Mouse (Mus musculus) CH12.LX (cell line): ENCODE measurements around the gene Defb45.

ENCODE experiments used
- MAFK ChIP-seq: IDR thresholded peaks from 2 replicates; pipeline ENCODE4 v1.6.1; 2011; ENCODE audit warnings: low read length, improper control_type of control experiment; ENCODE audit not compliant: insufficient replicate concordance
- MXI1 ChIP-seq: IDR thresholded peaks from 2 replicates; pipeline ENCODE4 v1.6.1; 2011; ENCODE audit warnings: mild to moderate bottlenecking, low read depth, low read length, improper control_type of control experiment
- UBTF ChIP-seq: IDR thresholded peaks from 2 replicates; pipeline ENCODE4 v1.6.1; 2012; ENCODE audit warnings: low read depth, mild to moderate bottlenecking, inconsistent platforms, low read length, improper control_type of control experiment, moderate library complexity
- ZKSCAN1 ChIP-seq: IDR thresholded peaks from 2 replicates; pipeline ENCODE4 v1.6.1; 2012; ENCODE audit warnings: low read depth, inconsistent platforms, low read length, improper control_type of control experiment, borderline replicate concordance
- ZMIZ1 ChIP-seq: IDR thresholded peaks from 2 replicates; pipeline ENCODE4 v1.6.1; 2012; ENCODE audit warnings: low read depth, mild to moderate bottlenecking, inconsistent platforms, low read length, improper control_type of control experiment

DNA sequence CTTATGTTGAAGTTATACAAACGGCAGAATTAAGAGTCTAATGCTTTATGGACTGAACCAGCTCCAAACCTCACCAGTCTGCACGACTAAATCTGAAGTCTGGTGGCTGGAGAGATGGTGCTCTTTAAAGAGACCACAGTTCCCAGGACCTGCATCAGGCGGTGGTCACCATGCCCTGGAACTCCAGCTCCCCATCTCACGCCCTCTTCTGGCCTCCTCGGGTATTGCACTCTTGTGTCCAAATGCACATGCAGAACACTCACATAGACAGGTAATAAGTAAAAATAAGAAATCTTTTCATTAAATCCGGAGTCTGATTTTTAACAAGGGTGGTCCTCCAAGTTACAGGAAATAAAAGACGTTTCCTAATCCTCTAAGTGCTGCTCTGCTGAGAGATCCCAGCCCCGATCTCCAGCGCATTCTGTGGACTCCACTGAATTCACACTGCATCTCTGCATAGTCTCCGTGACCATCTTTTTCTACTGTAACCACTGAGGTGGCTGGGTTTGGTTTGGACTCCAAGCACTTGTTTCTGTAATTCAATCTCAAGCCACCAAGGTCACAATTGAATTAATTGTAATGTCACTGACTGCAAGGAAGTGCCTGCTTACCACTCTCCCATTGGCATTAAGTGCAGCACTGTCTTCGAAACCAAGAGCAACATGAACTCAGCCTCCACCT lies 26.9 kb downstream of the Defb45 start, which contains the start of gene Defb21:
- TF ChIP-seq ZKSCAN1 = no peak
- no peak for TF ChIP-seq ZMIZ1
- TF ChIP-seq MAFK = no peak
- TF ChIP-seq UBTF = no peak
- TF ChIP-seq MXI1 = no peak
